Mouse (Mus musculus) ES-Bruce4 (cell line): ENCODE results near the gene D630023F18Rik.

ENCODE experiments used
- CTCF ChIP-seq: IDR thresholded peaks from one replicate; pipeline ENCODE4 v1.8.1; 2011; ENCODE audit warnings: low read depth, low read length
- EP300 ChIP-seq: IDR thresholded peaks from 2 replicates; pipeline ENCODE4 v1.6.1; 2011; ENCODE audit warnings: low read depth, low read length; ENCODE audit not compliant: insufficient read depth
- POLR2A ChIP-seq: IDR thresholded peaks from one replicate; pipeline ENCODE4 v1.8.1; 2011; ENCODE audit warnings: low read length; ENCODE audit not compliant: insufficient read depth

GRCm38 (mm10) chr1:65063352-65063751, 59.7 kb downstream of the D630023F18Rik start, which contains the start of gene Crygd:
- no peak for TF ChIP-seq POLR2A
- no peak for TF ChIP-seq CTCF
- no peak for TF ChIP-seq EP300
